Mouse (Mus musculus) limb, embryonic 11.5 days (tissue): ENCODE results near the gene Stim1. TPM values are rescaled to one million over a fixed set of nuclear protein-coding genes. Genes with fewer than 3 reads are reported as not detected.

ENCODE experiments used
- ATAC-seq: fragments of 200-750 bp; cut with Nextera tagmentation; 2 replicates; pipeline ENCODE4 v1.8.0; 2017; ENCODE audit warnings: low read depth; ENCODE audit not compliant: insufficient number of reproducible peaks, low FRiP score, low TSS enrichment
- DNase-seq: peaks from one replicate; pipeline ENCODE4 v3.0.0-alpha.2; 2015; ENCODE audit warnings: low spot score
- H3K27ac ChIP-seq: fragments of 300-500 bp; sonication (generic); replicated peaks from 2 replicates; pipeline ENCODE4 v1.5.1; 2014; ENCODE audit warnings: low read depth, mild to moderate bottlenecking, low read length
- H3K27me3 ChIP-seq: fragments of 300-500 bp; sonication (generic); 2 replicates; pipeline ENCODE4 v1.6.1; 2014; ENCODE audit warnings: mild to moderate bottlenecking, low read length, mixed read lengths; ENCODE audit not compliant: control insufficient read depth, insufficient read depth
- H3K36me3 ChIP-seq: fragments of 300-500 bp; sonication (generic); 2 replicates; pipeline ENCODE4 v1.6.1; 2014; ENCODE audit warnings: mild to moderate bottlenecking, low read length, moderate library complexity, mixed read lengths; ENCODE audit not compliant: control insufficient read depth, insufficient read depth
- H3K4me1 ChIP-seq: fragments of 300-500 bp; sonication (generic); 2 replicates; pipeline ENCODE4 v1.6.1; 2014; ENCODE audit warnings: low read length, mixed read lengths; ENCODE audit not compliant: control insufficient read depth, insufficient read depth
- H3K4me2 ChIP-seq: fragments of 300-500 bp; sonication (generic); 2 replicates; pipeline ENCODE4 v1.6.1; 2014; ENCODE audit warnings: low read depth, mild to moderate bottlenecking, moderate library complexity; ENCODE audit not compliant: severe bottlenecking
- H3K4me3 ChIP-seq: fragments of 300-500 bp; sonication (generic); 2 replicates; pipeline ENCODE4 v1.5.1; 2014; ENCODE audit warnings: low read depth, low read length
- H3K9ac ChIP-seq: fragments of 300-500 bp; sonication (generic); 2 replicates; pipeline ENCODE4 v1.6.1; 2014; ENCODE audit warnings: mild to moderate bottlenecking, low read length
- H3K9me3 ChIP-seq: fragments of 300-500 bp; sonication (generic); 2 replicates; pipeline ENCODE4 v1.6.1; 2016; ENCODE audit warnings: low read length; ENCODE audit not compliant: control insufficient read depth
- WGBS: fragments of 180-500 bp; shearing (Covaris S2); extraction: QIAGEN DNeasy Blood & Tissue Kit; methylation state at CpG from one replicate; pipeline ENCODE4 v1.1.7; 2014; 5-methylcytosine and 5-hydroxymethylcytosine counted together
- polyA plus RNA-seq: library from polyadenylated mRNA; unstranded; fragments of >200 nt; fragmentation: Nextera tagmentation; extraction: Ambion mirVana; gene quantifications from 2 replicates; pipeline ENCODE4 v1.2.1, GENCODE M21; 2014

Stim1 gene
- polyA plus RNA-seq, 1 experiment from 2014 or later, result 14.2 TPM

- H3K36me3 ChIP-seq, result no peaks in the 10 kb centered on the region
- H3K4me3 ChIP-seq, result no peak overlapping the region
- no peak for DNase-seq
- no peak overlapping the region for H3K9ac ChIP-seq
- H3K4me1 ChIP-seq, result no peaks in the 10 kb centered on the region
- ATAC-seq, result peak; percentile 35; the same call in 1 of the 2 replicates
- 9% methylated on average over 2 of the region's 2 CpGs for WGBS
- H3K27me3 ChIP-seq, result no peaks in the 10 kb centered on the region
- no peak overlapping the region for H3K4me2 ChIP-seq
- H3K27ac ChIP-seq, result no peak overlapping the region
- H3K9me3 ChIP-seq, result no peaks in the 10 kb centered on the region
Observed at GRCm38 (mm10) chr7:102293234-102293633, 25.6 kb downstream of the Stim1 start.

GRCm38 (mm10) chr7:102300761-102301160 is 33.2 kb downstream of the Stim1 start:
- ATAC-seq, result no peak

GRCm38 (mm10) chr7:102302471-102302870 is 34.9 kb downstream of the Stim1 start:
- Histone ChIP-seq H3K4me3 (no peak overlapping the region), H3K4me1 (no peaks in the 10 kb centered on the region), H3K27ac (no peak overlapping the region), H3K36me3 (no peaks in the 10 kb centered on the region), H3K9me3 (no peaks in the 10 kb centered on the region), H3K27me3 (no peaks in the 10 kb centered on the region), H3K4me2 (no peak overlapping the region), H3K9ac (no peak overlapping the region)
- DNase-seq, result no peak
- ATAC-seq, result no peak
- 96% methylated on average over 4 of the region's 4 CpGs for WGBS

More at GRCm38 (mm10) chr7:102300761-102301160, 33.2 kb downstream of the Stim1 start:
- DNase-seq, result no peak
- no peaks in the 10 kb centered on the region for H3K36me3 ChIP-seq
- H3K27me3 ChIP-seq, result no peaks in the 10 kb centered on the region
- no peaks in the 10 kb centered on the region for H3K9me3 ChIP-seq
- no peak overlapping the region for H3K4me2 ChIP-seq
- H3K4me1 ChIP-seq, result no peaks in the 10 kb centered on the region
- no peak overlapping the region for H3K9ac ChIP-seq
- H3K27ac ChIP-seq, result no peak overlapping the region
- 72% methylated on average over 1 of the region's 1 CpGs for WGBS
- H3K4me3 ChIP-seq, result no peak overlapping the region

GRCm38 (mm10) chr7:102305596-102305995 is 38.0 kb downstream of the Stim1 start:
- H3K4me2 ChIP-seq, result no peak overlapping the region
- H3K27me3 ChIP-seq, result no peaks in the 10 kb centered on the region
- H3K4me3 ChIP-seq, result no peak overlapping the region
- 90% methylated on average over 2 of the region's 2 CpGs for WGBS
- no peaks in the 10 kb centered on the region for H3K36me3 ChIP-seq
- DNase-seq (no peak), ATAC-seq (no peak)
- no peaks in the 10 kb centered on the region for H3K4me1 ChIP-seq
- H3K9me3 ChIP-seq, result no peaks in the 10 kb centered on the region
- H3K9ac ChIP-seq, result no peak overlapping the region
- H3K27ac ChIP-seq, result no peak overlapping the region

- DNase-seq, result no peak
- ATAC-seq, result no peak
Observed at GRCm38 (mm10) chr7:102310266-102310665, 42.7 kb downstream of the Stim1 start.

GRCm38 (mm10) chr7:102310821-102311220 is 43.2 kb downstream of the Stim1 start:
- 74% methylated on average over 5 of the region's 5 CpGs for WGBS
- no peak for DNase-seq
- H3K36me3 ChIP-seq, result no peaks in the 10 kb centered on the region
- H3K4me1 ChIP-seq, result no peaks in the 10 kb centered on the region
- no peaks in the 10 kb centered on the region for H3K27me3 ChIP-seq
- H3K27ac ChIP-seq, result no peak overlapping the region
- no peak overlapping the region for H3K9ac ChIP-seq
- H3K4me3 ChIP-seq, result no peak overlapping the region
- no peak for ATAC-seq
- no peak overlapping the region for H3K4me2 ChIP-seq
- no peaks in the 10 kb centered on the region for H3K9me3 ChIP-seq

More at GRCm38 (mm10) chr7:102310266-102310665, 42.7 kb downstream of the Stim1 start:
- Histone ChIP-seq H3K27ac (no peak overlapping the region), H3K27me3 (no peaks in the 10 kb centered on the region), H3K9ac (no peak overlapping the region), H3K9me3 (no peaks in the 10 kb centered on the region), H3K4me3 (no peak overlapping the region), H3K4me2 (no peak overlapping the region), H3K36me3 (no peaks in the 10 kb centered on the region), H3K4me1 (no peaks in the 10 kb centered on the region)

GRCm38 (mm10) chr7:102312840-102313534 is 45.4 kb downstream of the Stim1 start:
- 83% methylated on average over 4 of the region's 4 CpGs for WGBS

GRCm38 (mm10) chr7:102313535-102313863 is 45.9 kb downstream of the Stim1 start:
- no peak overlapping the region for H3K4me3 ChIP-seq
- H3K9ac ChIP-seq, result no peak overlapping the region
- H3K27me3 ChIP-seq, result no peaks in the 10 kb centered on the region
- H3K4me1 ChIP-seq, result no peaks in the 10 kb centered on the region
- no peak overlapping the region for H3K4me2 ChIP-seq
- H3K36me3 ChIP-seq, result no peaks in the 10 kb centered on the region
- H3K27ac ChIP-seq, result no peak overlapping the region
- no peaks in the 10 kb centered on the region for H3K9me3 ChIP-seq
- ATAC-seq (no peak), DNase-seq (no peak)
- WGBS, result 85% methylated on average over 2 of the region's 2 CpGs

More at GRCm38 (mm10) chr7:102312840-102313534, 45.4 kb downstream of the Stim1 start:
- H3K9me3 ChIP-seq, result no peaks in the 10 kb centered on the region
- H3K4me3 ChIP-seq, result no peak overlapping the region
- H3K36me3 ChIP-seq, result no peaks in the 10 kb centered on the region
- H3K27me3 ChIP-seq, result no peaks in the 10 kb centered on the region
- ATAC-seq, result no peak
- no peak overlapping the region for H3K9ac ChIP-seq
- DNase-seq, result no peak
- H3K4me2 ChIP-seq, result no peak overlapping the region
- no peak overlapping the region for H3K27ac ChIP-seq
- no peaks in the 10 kb centered on the region for H3K4me1 ChIP-seq

GRCm38 (mm10) chr7:102314107-102314506 is 46.5 kb downstream of the Stim1 start:
- ATAC-seq (no peak), DNase-seq (no peak)
- H3K9ac ChIP-seq, result no peak overlapping the region
- H3K4me1 ChIP-seq, result no peaks in the 10 kb centered on the region
- H3K36me3 ChIP-seq, result no peaks in the 10 kb centered on the region
- no peak overlapping the region for H3K27ac ChIP-seq
- H3K4me2 ChIP-seq, result no peak overlapping the region
- H3K4me3 ChIP-seq, result no peak overlapping the region
- H3K9me3 ChIP-seq, result no peaks in the 10 kb centered on the region
- no peaks in the 10 kb centered on the region for H3K27me3 ChIP-seq
- WGBS, result 76% methylated on average over 1 of the region's 1 CpGs
